7 mouse cellular contexts compared by ENCODE assay signal in genomic region chr12:17750500-17750899, GRCm38 (mm10). TPM values are rescaled to one million over a fixed set of nuclear protein-coding genes. Genes with fewer than 3 reads are reported as not detected.
DNase-seq lines count a peak whose midpoint lies in the region; ATAC-seq and TF ChIP-seq lines count a peak whose summit lies in the region.

No protein-coding gene starts in this region.

- H3K9me3 ChIP-seq in embryonic facial prominence, embryonic 13.5 days, result no peaks in the 10 kb centered on the region
- H3K9me3 ChIP-seq in hindbrain, embryonic 15.5 days, result no peaks in the 10 kb centered on the region

- H3K27me3 ChIP-seq in embryonic facial prominence, embryonic 13.5 days, result no peaks in the 10 kb centered on the region
- no peaks in the 10 kb centered on the region for H3K27me3 ChIP-seq in hindbrain, embryonic 15.5 days

- no peak overlapping the region for H3K4me3 ChIP-seq in lung, adult 2 months (replicated peaks; ENCODE audit: extremely low read depth, low read depth, low read length)
- H3K4me3 ChIP-seq in embryonic facial prominence, embryonic 13.5 days, result no peak overlapping the region
- no peak overlapping the region for H3K4me3 ChIP-seq in hindbrain, embryonic 15.5 days

- H3K4me1 ChIP-seq in lung, adult 2 months (ENCODE audit: control insufficient read depth, insufficient read depth, low read length), result peaks cover 55% of the 10 kb centered on the region
- H3K4me1 ChIP-seq in embryonic facial prominence, embryonic 13.5 days, result peaks cover 46% of the 10 kb centered on the region
- peaks cover 47% of the 10 kb centered on the region for H3K4me1 ChIP-seq in hindbrain, embryonic 15.5 days (replicated peaks)

- no peak for TF ChIP-seq CTCF in lung, adult 2 months (IDR thresholded peaks at IDR 0.05; ENCODE audit: insufficient read depth, low read length)

- H3K36me3 ChIP-seq in embryonic facial prominence, embryonic 13.5 days, result no peaks in the 10 kb centered on the region
- no peaks in the 10 kb centered on the region for H3K36me3 ChIP-seq in hindbrain, embryonic 15.5 days

- H3K9ac ChIP-seq in embryonic facial prominence, embryonic 13.5 days, result 0 out of 2 replicates have a peak overlapping the region, but pooled peaks have one; percentile 21
- no peak overlapping the region for H3K9ac ChIP-seq in hindbrain, embryonic 15.5 days

- no peak for TF ChIP-seq POLR2A in lung, adult 2 months (IDR thresholded peaks at IDR 0.05; ENCODE audit: borderline replicate concordance, extremely low read depth, low read depth, low read length)

- H3K27ac ChIP-seq in embryonic facial prominence, embryonic 13.5 days, result no peak overlapping the region
- 0 out of 2 replicates have a peak overlapping the region, but pooled peaks have one; percentile 30 for H3K27ac ChIP-seq in hindbrain, embryonic 15.5 days (replicated peaks)

- ATAC-seq in embryonic facial prominence, embryonic 13.5 days (ENCODE audit: insufficient number of reproducible peaks, insufficient read depth, low FRiP score, low TSS enrichment, low read depth), result no peak
- no peak for ATAC-seq in hindbrain, embryonic 15.5 days (ENCODE audit: low FRiP score, low read depth)

- DNase-seq in lung, adult 18-20 months, result peak; percentile 65 to 67
- DNase-seq in lung, adult 2 months, result no peak
- DNase-seq in lung, postnatal 4 days, result peak; percentile 63 to 68
- no peak for DNase-seq in layer of hippocampus, postnatal 14 days (ENCODE audit: low spot score in 2 of 2)
- DNase-seq in frontal cortex, postnatal 10 days (ENCODE audit: low spot score in 2 of 2), result no peak

- WGBS in lung, adult 2 months, result 15% methylated on average over 4 of the region's 4 CpGs
- WGBS in embryonic facial prominence, embryonic 13.5 days, result 66% methylated on average over 4 of the region's 4 CpGs
- WGBS in hindbrain, embryonic 15.5 days, result 57% methylated on average over 4 of the region's 4 CpGs

- no peak overlapping the region for H3K4me2 ChIP-seq in embryonic facial prominence, embryonic 13.5 days
- H3K4me2 ChIP-seq in hindbrain, embryonic 15.5 days, result no peak overlapping the region

RNA-seq across cellular contexts. Expression of gene Hpcal1, which starts 59.8 kb away (rescaled TPM):
- polyA plus RNA-seq in lung, adult 2 months (2012; rRNA removed), result 188 and 222 TPM in 2 replicates
- polyA plus RNA-seq in embryonic facial prominence, embryonic 13.5 days (2015; fragmentation: Nextera tagmentation; extraction: Ambion mirVana), result 51.4 and 57.6 TPM in 2 replicates
- polyA plus RNA-seq in hindbrain, embryonic 15.5 days (2015; fragmentation: Nextera tagmentation; extraction: Ambion mirVana), result 128 and 129 TPM in 2 replicates
- 10 to 100 TPM; 41.1 to 45.4 TPM for total RNA-seq in layer of hippocampus, postnatal 14 days (2021)

Comparison
In these comparisons a context has a peak if more than half of its experiments do, and no peak if none do; other contexts are left out.
1. DNase-seq: peak in lung, adult 18-20 months (2 of 2) and lung, postnatal 4 days (2 of 2); none in lung, adult 2 months (single experiment), layer of hippocampus, postnatal 14 days (0 of 2) and frontal cortex, postnatal 10 days (0 of 2).